Mouse (Mus musculus) lung, postnatal 0 days (tissue): ENCODE measurements around the gene Samd13. TPM values are rescaled to one million over a fixed set of nuclear protein-coding genes. Genes with fewer than 3 reads are reported as not detected.

ENCODE experiments used
- ATAC-seq: fragments of 200-750 bp; cut with Nextera tagmentation; 2 replicates; pipeline ENCODE4 v1.8.0; 2017; ENCODE audit warnings: moderate library complexity
- DNase-seq: peaks from one replicate; pipeline ENCODE4 v3.0.0-alpha.2; 2016; ENCODE audit warnings: low spot score
- H3K27ac ChIP-seq: fragments of 300-500 bp; sonication (generic); 2 replicates; pipeline ENCODE4 v1.5.1; 2014; ENCODE audit warnings: antibody characterized with exemption, mild to moderate bottlenecking, low read length, mixed read lengths
- H3K27me3 ChIP-seq: fragments of 300-500 bp; sonication (generic); replicated peaks from 2 replicates; pipeline ENCODE4 v1.6.1; 2014; ENCODE audit warnings: low read length, mixed read lengths; ENCODE audit not compliant: insufficient read depth
- H3K36me3 ChIP-seq: fragments of 300-500 bp; sonication (generic); 2 replicates; pipeline ENCODE4 v1.6.1; 2014; ENCODE audit warnings: low read length, mixed read lengths; ENCODE audit not compliant: insufficient read depth
- H3K4me1 ChIP-seq: fragments of 300-500 bp; sonication (generic); 2 replicates; pipeline ENCODE4 v1.6.1; 2014; ENCODE audit warnings: antibody characterized with exemption, low read depth, low read length, mixed read lengths; ENCODE audit not compliant: insufficient read depth
- H3K4me2 ChIP-seq: fragments of 300-500 bp; sonication (generic); replicated peaks from 2 replicates; pipeline ENCODE4 v1.6.1; 2014; ENCODE audit warnings: low read depth, mild to moderate bottlenecking, low read length, moderate library complexity, mixed read lengths
- H3K4me3 ChIP-seq: fragments of 300-500 bp; sonication (generic); 2 replicates; pipeline ENCODE4 v1.5.1; 2014; ENCODE audit warnings: low read depth, low read length
- H3K9ac ChIP-seq: fragments of 300-500 bp; sonication (generic); replicated peaks from 2 replicates; pipeline ENCODE4 v1.6.1; 2014; ENCODE audit warnings: low read depth, mild to moderate bottlenecking
- H3K9me3 ChIP-seq: fragments of 300-500 bp; sonication (generic); 2 replicates; pipeline ENCODE4 v1.6.1; 2016; ENCODE audit warnings: low read length, mixed read lengths
- CTCF ChIP-seq: IDR thresholded peaks from 2 replicates; pipeline ENCODE4 v1.5.1; 2016; ENCODE audit warnings: antibody characterized with exemption, mild to moderate bottlenecking
- EP300 ChIP-seq: IDR thresholded peaks from 2 replicates; pipeline ENCODE4 v1.6.1; 2016; ENCODE audit warnings: antibody characterized with exemption, mild to moderate bottlenecking, control low read depth
- WGBS: fragments of 180-500 bp; shearing (Covaris S2); extraction: QIAGEN DNeasy Blood & Tissue Kit; methylation state at CpG from one replicate; pipeline ENCODE4 v1.1.7; 2014; 5-methylcytosine and 5-hydroxymethylcytosine counted together
- polyA plus RNA-seq: library from polyadenylated mRNA; unstranded; fragments of >200 nt; fragmentation: Nextera tagmentation; extraction: Ambion mirVana; gene quantifications from 2 replicates; pipeline ENCODE4 v1.2.1, GENCODE M21; 2015

Gene Samd13
- polyA plus RNA-seq, 1 experiment from 2014 or later: 0.58 TPM

- Histone ChIP-seq H3K27ac (no peak overlapping the region), H3K27me3 (no peaks in the 10 kb centered on the region), H3K9me3 (no peaks in the 10 kb centered on the region), H3K36me3 (no peaks in the 10 kb centered on the region), H3K4me2 (no peak overlapping the region), H3K9ac (no peak overlapping the region), H3K4me3 (no peak overlapping the region), H3K4me1 (no peaks in the 10 kb centered on the region)
- DNase-seq (no peak), ATAC-seq (no peak)
- 87% methylated on average over 11 of the region's 11 CpGs for WGBS
- TF ChIP-seq EP300 (no peak), CTCF (no peak)
Observed at GRCm38 (mm10) chr3:146621966-146622365, 63.4 kb downstream of the Samd13 start.

- Histone ChIP-seq H3K36me3 (no peaks in the 10 kb centered on the region), H3K9ac (no peak overlapping the region), H3K27me3 (no peaks in the 10 kb centered on the region), H3K9me3 (no peaks in the 10 kb centered on the region), H3K4me2 (no peak overlapping the region), H3K4me1 (no peaks in the 10 kb centered on the region), H3K4me3 (no peak overlapping the region), H3K27ac (no peak overlapping the region)
- ATAC-seq: no peak
- TF ChIP-seq CTCF (no peak), EP300 (no peak)
- 71% methylated on average over 14 of the region's 14 CpGs for WGBS
- DNase-seq: no peak
Observed at GRCm38 (mm10) chr3:146620555-146621249, 64.7 kb downstream of the Samd13 start.

DNA sequence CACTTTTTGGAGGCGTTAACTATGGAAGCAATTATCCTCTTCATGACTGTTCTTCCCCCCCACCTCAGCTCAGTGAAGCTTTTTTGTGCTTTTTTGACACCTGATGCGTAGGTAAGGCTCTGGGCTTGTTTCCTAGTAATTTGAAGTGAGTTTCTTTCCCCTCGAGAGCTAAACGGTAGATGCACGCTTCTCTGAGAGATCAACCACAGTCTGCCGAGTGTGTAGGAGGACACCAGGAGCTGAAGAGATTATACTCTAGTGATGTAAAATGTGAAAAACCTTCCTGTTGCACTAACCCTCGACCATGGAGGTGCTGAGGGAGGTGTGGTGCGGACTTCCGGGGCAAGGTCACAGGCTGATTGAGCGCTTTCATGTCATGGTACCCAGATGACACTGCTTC, 65.3 kb downstream of the Samd13 start:
- no peaks in the 10 kb centered on the region for H3K27me3 ChIP-seq
- TF ChIP-seq EP300 (no peak), CTCF (no peak)
- no peak overlapping the region for H3K4me2 ChIP-seq
- DNase-seq (no peak), ATAC-seq (no peak)
- H3K9ac ChIP-seq: no peak overlapping the region
- no peak overlapping the region for H3K27ac ChIP-seq
- no peaks in the 10 kb centered on the region for H3K36me3 ChIP-seq
- no peaks in the 10 kb centered on the region for H3K4me1 ChIP-seq
- WGBS: 80% methylated on average over 10 of the region's 10 CpGs
- H3K4me3 ChIP-seq: no peak overlapping the region
- H3K9me3 ChIP-seq: no peaks in the 10 kb centered on the region

DNA sequence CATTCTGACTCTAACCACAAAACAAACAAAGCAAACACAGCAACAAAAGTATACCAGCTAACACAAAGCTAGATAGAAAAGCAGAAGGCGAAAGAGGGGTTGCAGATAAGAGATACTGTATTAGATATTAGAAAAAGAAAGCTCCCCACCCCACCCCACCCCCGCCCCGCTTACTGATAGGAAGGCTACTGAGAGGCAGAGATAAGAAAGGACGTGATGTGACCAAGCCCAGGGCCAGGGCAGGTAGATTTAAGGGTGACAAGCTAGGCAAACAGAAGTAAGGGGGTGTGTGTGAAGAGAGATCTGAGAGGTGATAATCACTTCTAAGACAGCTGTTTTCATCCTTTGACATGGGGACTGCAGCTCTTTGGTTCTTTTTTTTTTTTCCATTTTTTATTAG, 67.0 kb downstream of the Samd13 start:
- H3K9me3 ChIP-seq: no peaks in the 10 kb centered on the region
- WGBS: 60% methylated on average over 4 of the region's 4 CpGs
- no peak for ATAC-seq

DNA sequence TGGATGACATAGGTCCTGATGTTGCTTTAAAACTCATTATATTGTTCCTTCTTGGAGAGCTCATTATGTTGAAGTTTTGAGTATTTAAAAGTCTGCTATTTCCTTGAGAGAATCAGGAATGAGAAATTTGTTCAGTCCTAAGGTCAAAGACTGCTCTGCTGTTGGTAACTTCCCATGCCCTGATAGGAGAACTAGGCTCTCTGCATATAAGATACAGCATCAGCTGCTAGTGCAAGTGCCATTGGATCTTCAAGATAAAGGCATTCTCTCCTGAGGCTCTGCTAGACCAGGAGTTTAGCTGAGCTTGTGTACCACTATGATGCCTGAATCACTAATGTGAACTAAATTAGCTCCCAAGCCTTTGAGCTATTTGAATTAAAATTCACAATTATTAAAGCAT, 67.4 kb downstream of the Samd13 start:
- ATAC-seq (no peak), DNase-seq (no peak)
- no peak overlapping the region for H3K4me3 ChIP-seq
- no peak overlapping the region for H3K27ac ChIP-seq
- H3K9ac ChIP-seq: no peak overlapping the region
- no peaks in the 10 kb centered on the region for H3K4me1 ChIP-seq
- no peak overlapping the region for H3K4me2 ChIP-seq
- H3K36me3 ChIP-seq: no peaks in the 10 kb centered on the region
- no peaks in the 10 kb centered on the region for H3K27me3 ChIP-seq
- TF ChIP-seq CTCF (no peak), EP300 (no peak)
- H3K9me3 ChIP-seq: no peaks in the 10 kb centered on the region

More for the DNA sequence above, 67.0 kb downstream of the Samd13 start:
- Histone ChIP-seq H3K27ac (no peak overlapping the region), H3K4me1 (no peaks in the 10 kb centered on the region), H3K4me3 (no peak overlapping the region), H3K4me2 (no peak overlapping the region), H3K9ac (no peak overlapping the region), H3K27me3 (no peaks in the 10 kb centered on the region), H3K36me3 (no peaks in the 10 kb centered on the region)
- no peak for TF ChIP-seq CTCF
- no peak for TF ChIP-seq EP300
- no peak for DNase-seq

DNA sequence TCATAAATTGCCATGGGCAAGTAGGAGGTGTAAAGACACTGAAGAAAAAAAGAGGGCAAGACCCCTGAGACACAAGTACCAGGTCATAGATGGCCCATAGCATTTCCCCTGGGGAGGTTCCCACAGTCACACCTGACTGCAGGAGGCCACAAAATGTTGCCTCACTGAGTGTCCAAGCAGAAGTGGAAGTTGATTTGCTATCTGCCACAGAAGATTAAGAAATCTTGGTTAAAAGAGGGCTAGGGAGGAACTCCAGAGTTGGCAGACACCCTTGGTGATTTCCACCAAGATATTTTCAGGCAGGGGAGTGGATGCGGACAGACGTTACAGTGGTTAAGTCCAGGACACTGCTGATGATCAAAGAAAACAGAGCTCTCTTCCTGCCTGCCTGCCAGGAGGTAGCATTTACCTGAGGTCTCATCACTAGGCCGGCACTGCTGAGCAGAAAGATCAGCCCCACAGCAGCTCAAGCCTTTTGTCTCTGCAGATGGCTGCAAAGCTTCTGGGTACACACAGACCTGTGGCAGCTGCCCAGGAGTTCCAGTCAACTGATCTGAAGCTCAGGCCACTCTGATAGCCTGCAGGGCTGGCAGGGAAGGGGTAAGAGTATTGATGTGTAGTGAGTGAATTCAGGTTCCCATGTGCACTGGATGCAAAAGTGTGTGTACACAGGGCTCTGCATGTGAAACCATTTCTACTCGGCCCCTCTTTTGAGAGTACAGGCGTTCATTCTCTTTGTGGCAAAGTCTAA, 68.7 kb downstream of the Samd13 start:
- DNase-seq (no peak), ATAC-seq (no peak)
- 64% methylated on average over 5 of the region's 5 CpGs for WGBS
- Histone ChIP-seq H3K27me3 (no peaks in the 10 kb centered on the region), H3K4me1 (no peaks in the 10 kb centered on the region), H3K36me3 (no peaks in the 10 kb centered on the region), H3K9me3 (no peaks in the 10 kb centered on the region), H3K27ac (no peak overlapping the region), H3K9ac (no peak overlapping the region), H3K4me3 (no peak overlapping the region), H3K4me2 (no peak overlapping the region)
- TF ChIP-seq CTCF: no peak
- no peak for TF ChIP-seq EP300
